Mouse (Mus musculus): Measurements from ENCODE around the gene Pzp. TPM values are rescaled to one million over a fixed set of nuclear protein-coding genes. Genes with fewer than 3 reads are reported as not detected.
A peak's percentile ranks its signal among the peaks of the same experiment; 100 is the strongest.

Pzp gene
- total RNA-seq, 2 experiments from 2014 or later = 0.80 TPM; not detected in 1

- no peak for DNase-seq (ENCODE audit: low spot score in 2 of 2)
Measured at GRCm38 (mm10) chr6:128437288-128437687, 89.2 kb downstream of the Pzp start.

- DNase-seq (ENCODE audit: low spot score in 2 of 2) = no peak
Measured at GRCm38 (mm10) chr6:128436356-128437005, 90.0 kb downstream of the Pzp start.

GRCm38 (mm10) chr6:128435474-128435873 lies 91.0 kb downstream of the Pzp start:
- peak; percentile 76 to 84 for DNase-seq (ENCODE audit: low spot score in 2 of 2)

Other genes starting within 250 kb of the Pzp start
- gene Tead4, start 225.9 kb downstream of the Pzp start, total RNA-seq (2021) = 1 to 10 TPM; 2.6 to 3.8 TPM
- 10 to 100 TPM; 22.0 to 36.4 TPM for gene Tulp3, start 170.9 kb downstream of the Pzp start, total RNA-seq (2021)
- gene Rhno1, start 163.8 kb downstream of the Pzp start, total RNA-seq (2021) = 10 to 100 TPM; 13.9 to 15.3 TPM
- 1 to 10 TPM; 1.8 to 1.9 TPM for gene Foxm1, start 163.8 kb downstream of the Pzp start, total RNA-seq (2021)
- gene Tex52, start 151.3 kb downstream of the Pzp start, total RNA-seq (2021) = not detected
- not detected for gene Gm44596, start 151.2 kb downstream of the Pzp start, total RNA-seq (2021)
- gene Nrip2, start 127.4 kb downstream of the Pzp start, total RNA-seq (2021) = 1 to 10 TPM; 2.0 to 2.7 TPM
- gene Itfg2, start 101.8 kb downstream of the Pzp start, total RNA-seq (2021) = 10 to 100 TPM; 16.4 to 27.2 TPM
- gene Fkbp4, start 88.0 kb downstream of the Pzp start, total RNA-seq (2021) = 100 to 1,000 TPM; 297 to 351 TPM
- not detected for gene A2ml1, start 54.9 kb upstream of the Pzp start, total RNA-seq (2021)
- gene Klrb1a, start 96.8 kb upstream of the Pzp start, total RNA-seq (2021) = not detected
- 1 to 10 TPM in 1 of 2 experiments, under 1 TPM in 1; 0.26 to 2.1 TPM for gene Clec2h, start 135.7 kb upstream of the Pzp start, total RNA-seq (2021)
- gene Klrb1, start 196.3 kb upstream of the Pzp start, total RNA-seq (2021) = not detected